Mouse (Mus musculus) small intestine, adult 2 months (tissue): ENCODE results near the gene Elk4. TPM values are rescaled to one million over a fixed set of nuclear protein-coding genes. Genes with fewer than 3 reads are reported as not detected.

Source experiments
- H3K27ac ChIP-seq: fragments of 200-500 bp; 2 replicates; pipeline ENCODE4 v1.5.1; 2012; ENCODE audit warnings: low read depth, low read length, control low read depth, inconsistent platforms; ENCODE audit not compliant: insufficient read depth
- H3K27me3 ChIP-seq: fragments of 200-500 bp; 2 replicates; pipeline ENCODE4 v1.6.1; 2012; ENCODE audit warnings: mild to moderate bottlenecking, moderate library complexity, low read length, inconsistent platforms; ENCODE audit not compliant: control insufficient read depth, insufficient read depth
- H3K36me3 ChIP-seq: fragments of 200-500 bp; 2 replicates; pipeline ENCODE4 v1.6.1; 2012; ENCODE audit warnings: mild to moderate bottlenecking, low read length, control low read depth, inconsistent platforms; ENCODE audit not compliant: control insufficient read depth, insufficient read depth
- H3K4me1 ChIP-seq: fragments of 200-500 bp; 2 replicates; pipeline ENCODE4 v1.6.1; 2012; ENCODE audit warnings: low read length, inconsistent platforms, mixed read lengths; ENCODE audit not compliant: control insufficient read depth, insufficient read depth, insufficient read length
- H3K4me3 ChIP-seq: fragments of 200-500 bp; 2 replicates; pipeline ENCODE4 v1.5.1; 2012; ENCODE audit warnings: low read depth, mild to moderate bottlenecking, control low read depth, inconsistent platforms, low read length, moderate library complexity
- CTCF ChIP-seq: fragments of 200-500 bp; IDR thresholded peaks from 2 replicates; pipeline ENCODE4 v1.5.1; 2012; ENCODE audit warnings: low read depth, mild to moderate bottlenecking, control low read depth, inconsistent platforms, low read length, moderate library complexity, mixed read lengths; ENCODE audit not compliant: insufficient replicate concordance, insufficient read length; ENCODE audit errors: extremely low read depth
- POLR2A ChIP-seq: fragments of 200-500 bp; IDR thresholded peaks from 2 replicates; pipeline ENCODE4 v1.6.1; 2012; ENCODE audit warnings: low read depth, mild to moderate bottlenecking, control low read depth, inconsistent platforms, low read length, moderate library complexity
- WGBS: fragments of 180-500 bp; shearing (Covaris S2); methylation state at CpG from one replicate; pipeline ENCODE4 v1.1.7; 2018; 5-methylcytosine and 5-hydroxymethylcytosine counted together
- polyA plus RNA-seq: library from polyadenylated mRNA; depleted of rRNA; stranded (reverse); fragments of >200 nt; gene quantifications from 2 replicates; pipeline ENCODE4 v1.2.3, GENCODE M21; 2012; rRNA removed

Gene Elk4
- polyA plus RNA-seq, result 8.0 and 16.6 TPM in 2 replicates

GRCm38 (mm10) chr1:132007282-132007815, at the start of gene Elk4:
TSS of gene Elk4 (plus strand) at chr1:132007607.
- peak within 1 kb of the TSS; percentile 99 for H3K27ac ChIP-seq
- H3K36me3 ChIP-seq, result no peaks in the 10 kb centered on the region
- under 1% methylated on average over 61 of the region's 61 CpGs for WGBS
- H3K4me1 ChIP-seq, result peaks cover 19% of the 10 kb centered on the region
- no peaks in the 10 kb centered on the region for H3K27me3 ChIP-seq
- no peak for TF ChIP-seq CTCF
- TF ChIP-seq POLR2A, result peak; percentile 93
- H3K4me3 ChIP-seq, result peak within 1 kb of the TSS; percentile 82

GRCm38 (mm10) chr1:131961004-131961403, 46.4 kb upstream of the Elk4 start:
- WGBS, result 56% methylated on average over 2 of the region's 2 CpGs
- H3K27me3 ChIP-seq, result peaks cover 21% of the 10 kb centered on the region
- no peak overlapping the region for H3K4me3 ChIP-seq
- no peak for TF ChIP-seq CTCF
- TF ChIP-seq POLR2A, result no peak
- no peaks in the 10 kb centered on the region for H3K36me3 ChIP-seq
- peaks cover 8% of the 10 kb centered on the region for H3K4me1 ChIP-seq
- H3K27ac ChIP-seq, result no peak overlapping the region

GRCm38 (mm10) chr1:131962606-131963084, 44.8 kb upstream of the Elk4 start, which contains the start of gene Slc45a3:
TSS of gene Slc45a3 (plus strand) at chr1:131962967.
- WGBS, result under 1% methylated on average over 35 of the region's 35 CpGs
- Histone ChIP-seq H3K27me3 (peaks cover 21% of the 10 kb centered on the region), H3K36me3 (no peaks in the 10 kb centered on the region), H3K27ac (no peak within 1 kb of the TSS), H3K4me3 (peak within 1 kb of the TSS; percentile 76), H3K4me1 (peaks cover 12% of the 10 kb centered on the region)
- TF ChIP-seq CTCF (no peak), POLR2A (no peak)

- no peak overlapping the region for H3K27ac ChIP-seq
- peaks cover 12% of the 10 kb centered on the region for H3K4me1 ChIP-seq
These were observed 44.1 kb upstream of the Elk4 start for GRCm38 (mm10) chr1:131963085-131963951.

GRCm38 (mm10) chr1:131964100-131964499, 43.3 kb upstream of the Elk4 start:
- WGBS, result 71% methylated on average over 5 of the region's 5 CpGs
- no peak overlapping the region for H3K4me3 ChIP-seq
- H3K27ac ChIP-seq, result no peak overlapping the region
- no peak for TF ChIP-seq CTCF
- TF ChIP-seq POLR2A, result no peak
- H3K36me3 ChIP-seq, result no peaks in the 10 kb centered on the region
- H3K27me3 ChIP-seq, result peaks cover 21% of the 10 kb centered on the region
- H3K4me1 ChIP-seq, result peaks cover 12% of the 10 kb centered on the region

More at GRCm38 (mm10) chr1:131963085-131963951, 44.1 kb upstream of the Elk4 start:
- Histone ChIP-seq H3K4me3 (peak overlapping the region; percentile 76), H3K27me3 (peaks cover 21% of the 10 kb centered on the region), H3K36me3 (no peaks in the 10 kb centered on the region)
- no peak for TF ChIP-seq POLR2A
- no peak for TF ChIP-seq CTCF
- 2% methylated on average over 76 of the region's 76 CpGs for WGBS

GRCm38 (mm10) chr1:131964580-131964979, 42.8 kb upstream of the Elk4 start:
- H3K4me3 ChIP-seq, result no peak overlapping the region
- peaks cover 21% of the 10 kb centered on the region for H3K27me3 ChIP-seq
- H3K27ac ChIP-seq, result no peak overlapping the region
- peaks cover 12% of the 10 kb centered on the region for H3K4me1 ChIP-seq
- TF ChIP-seq POLR2A, result no peak
- no peak for TF ChIP-seq CTCF
- WGBS, result 85% methylated on average over 7 of the region's 7 CpGs
- no peaks in the 10 kb centered on the region for H3K36me3 ChIP-seq

GRCm38 (mm10) chr1:131965818-131966217, 41.6 kb upstream of the Elk4 start:
- Histone ChIP-seq H3K27ac (no peak overlapping the region), H3K36me3 (no peaks in the 10 kb centered on the region), H3K4me1 (peaks cover 12% of the 10 kb centered on the region), H3K4me3 (no peak overlapping the region), H3K27me3 (peaks cover 26% of the 10 kb centered on the region)
- 75% methylated on average over 5 of the region's 5 CpGs for WGBS
- TF ChIP-seq CTCF (no peak), POLR2A (no peak)
